Mouse (Mus musculus) forebrain, embryonic 16.5 days (tissue): Measurements from ENCODE around the gene Nmnat2. TPM values are rescaled to one million over a fixed set of nuclear protein-coding genes. Genes with fewer than 3 reads are reported as not detected.

Experiments
- ATAC-seq: fragments of 200-750 bp; cut with Nextera tagmentation; 2 replicates; pipeline ENCODE4 v1.8.0; 2017; ENCODE audit warnings: mild to moderate bottlenecking, moderate library complexity
- H3K27ac ChIP-seq: fragments of 300-500 bp; sonication (generic); 2 replicates; pipeline ENCODE4 v1.5.1; 2014; ENCODE audit warnings: low read length, control low read depth
- H3K27me3 ChIP-seq: fragments of 300-500 bp; sonication (generic); replicated peaks from 2 replicates; pipeline ENCODE4 v1.6.1; 2014; ENCODE audit warnings: low read length; ENCODE audit not compliant: control insufficient read depth, insufficient read depth
- H3K36me3 ChIP-seq: fragments of 300-500 bp; sonication (generic); 2 replicates; pipeline ENCODE4 v1.6.1; 2014; ENCODE audit not compliant: control insufficient read depth, insufficient read depth
- H3K4me1 ChIP-seq: fragments of 300-500 bp; sonication (generic); replicated peaks from 2 replicates; pipeline ENCODE4 v1.6.1; 2014; ENCODE audit warnings: low read length; ENCODE audit not compliant: control insufficient read depth, insufficient read depth
- H3K4me2 ChIP-seq: fragments of 300-500 bp; sonication (generic); 2 replicates; pipeline ENCODE4 v1.6.1; 2014; ENCODE audit warnings: mild to moderate bottlenecking, low read length, control low read depth
- H3K4me3 ChIP-seq: fragments of 300-500 bp; sonication (generic); replicated peaks from 2 replicates; pipeline ENCODE4 v1.5.1; 2014; ENCODE audit warnings: mild to moderate bottlenecking, low read length, control low read depth
- H3K9ac ChIP-seq: fragments of 300-500 bp; sonication (generic); replicated peaks from 2 replicates; pipeline ENCODE4 v1.6.1; 2014; ENCODE audit warnings: low read depth, low read length, control low read depth
- H3K9me3 ChIP-seq: fragments of 300-500 bp; sonication (generic); 2 replicates; pipeline ENCODE4 v1.6.1; 2016; ENCODE audit warnings: low read length; ENCODE audit not compliant: control insufficient read depth
- WGBS: fragments of 180-500 bp; shearing (Covaris S2); extraction: QIAGEN DNeasy Blood & Tissue Kit; methylation state at CpG from one replicate; pipeline ENCODE4 v1.1.7; 2014; 5-methylcytosine and 5-hydroxymethylcytosine counted together
- polyA plus RNA-seq: library from polyadenylated mRNA; unstranded; fragments of >200 nt; fragmentation: Nextera tagmentation; extraction: Ambion mirVana; gene quantifications from 2 replicates; pipeline ENCODE4 v1.2.1, GENCODE M21; 2015

Nmnat2 gene
- polyA plus RNA-seq, 1 experiment from 2014 or later, result 85.6 TPM

GRCm38 (mm10) chr1:153127622-153128021, 172.8 kb downstream of the Nmnat2 start:
- Histone ChIP-seq H3K27ac (no peak overlapping the region), H3K4me2 (no peak overlapping the region), H3K4me3 (no peak overlapping the region), H3K9ac (no peak overlapping the region), H3K4me1 (no peaks in the 10 kb centered on the region), H3K9me3 (no peaks in the 10 kb centered on the region), H3K27me3 (no peaks in the 10 kb centered on the region), H3K36me3 (no peaks in the 10 kb centered on the region)
- 87% methylated on average over 4 of the region's 4 CpGs for WGBS
- ATAC-seq, result no peak

DNA sequence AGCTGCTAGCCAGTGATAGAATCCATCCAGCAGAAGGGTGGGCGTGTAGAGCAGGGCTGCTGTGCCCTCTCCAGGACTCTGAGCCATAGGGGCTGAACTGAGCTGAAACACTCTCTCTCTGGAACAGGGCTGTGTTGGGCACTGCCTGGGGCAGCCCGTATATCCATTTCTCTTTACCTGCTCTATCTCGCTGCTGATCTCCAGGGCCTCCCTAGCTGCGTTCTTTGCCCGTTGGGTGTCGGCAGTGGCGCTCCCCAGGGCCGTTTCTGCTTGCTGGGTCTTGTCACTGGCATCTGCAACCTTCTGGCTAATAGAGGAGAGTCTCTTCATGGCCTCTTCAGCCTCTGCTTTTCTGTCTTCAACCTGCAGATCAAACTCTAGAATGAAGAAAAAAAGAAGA, 174.0 kb downstream of the Nmnat2 start:
- Histone ChIP-seq H3K36me3 (no peaks in the 10 kb centered on the region), H3K4me2 (no peak overlapping the region), H3K9me3 (no peaks in the 10 kb centered on the region), H3K9ac (no peak overlapping the region), H3K4me1 (no peaks in the 10 kb centered on the region), H3K27ac (no peak overlapping the region), H3K4me3 (no peak overlapping the region), H3K27me3 (no peaks in the 10 kb centered on the region)
- WGBS, result 84% methylated on average over 8 of the region's 8 CpGs
- ATAC-seq, result no peak

- no peak overlapping the region for H3K4me2 ChIP-seq
- ATAC-seq, result no peak
- H3K9ac ChIP-seq, result no peak overlapping the region
- 0 out of 2 replicates have a peak, but pooled peaks cover 7% of the 10 kb centered on the region for H3K4me1 ChIP-seq
- no peaks in the 10 kb centered on the region for H3K36me3 ChIP-seq
- no peaks in the 10 kb centered on the region for H3K27me3 ChIP-seq
- H3K27ac ChIP-seq, result no peak overlapping the region
- H3K9me3 ChIP-seq, result no peaks in the 10 kb centered on the region
- H3K4me3 ChIP-seq, result no peak overlapping the region
- 88% methylated on average over 11 of the region's 11 CpGs for WGBS
Observed at GRCm38 (mm10) chr1:153129992-153130713, 175.4 kb downstream of the Nmnat2 start.

DNA sequence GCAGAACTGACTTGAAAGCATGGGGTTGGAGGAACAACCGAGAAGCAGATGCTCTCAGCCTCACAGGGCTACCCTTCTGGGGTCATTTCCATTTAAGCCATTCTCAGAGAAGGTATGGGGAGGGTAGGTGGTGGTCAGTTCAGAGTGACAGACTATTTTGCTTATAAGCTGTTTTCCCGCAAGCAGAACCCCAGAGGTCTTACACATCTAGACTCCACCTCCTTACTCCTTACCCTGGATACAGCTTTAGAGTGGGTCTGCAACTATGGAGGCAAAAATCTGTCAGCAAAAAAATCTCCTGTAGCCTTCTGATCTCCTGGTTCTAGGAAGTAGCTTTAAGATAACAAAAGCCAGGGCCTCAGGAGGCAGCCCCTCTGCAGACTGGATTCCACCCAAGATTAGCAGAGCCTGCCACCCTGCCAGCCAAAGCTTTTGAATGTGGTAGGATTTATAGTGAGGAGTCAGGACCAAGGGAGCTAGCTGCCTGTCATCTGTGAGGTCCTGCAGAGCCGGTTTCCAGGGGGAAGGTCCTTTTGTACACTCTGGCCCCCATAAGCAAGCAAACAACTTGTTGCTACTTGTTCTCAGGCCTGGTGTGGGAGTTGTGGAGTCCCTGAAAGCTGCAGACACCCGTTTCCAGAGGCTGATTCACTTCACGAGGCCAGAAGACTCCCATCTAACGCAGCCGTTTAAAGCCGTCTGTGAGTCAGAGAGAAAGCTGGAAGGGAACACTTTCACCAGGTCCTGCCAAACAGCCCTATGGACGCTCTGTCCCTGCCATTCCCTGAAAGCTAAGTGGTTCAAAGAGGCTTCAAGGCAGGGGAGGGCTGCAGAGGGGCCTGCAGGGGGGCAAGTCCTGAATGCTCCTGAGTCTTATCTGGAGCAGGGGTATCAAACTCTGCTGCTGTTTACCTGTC, 179.3 kb downstream of the Nmnat2 start:
- Histone ChIP-seq H3K9me3 (no peaks in the 10 kb centered on the region), H3K27ac (no peak overlapping the region), H3K9ac (no peak overlapping the region), H3K4me1 (0 out of 2 replicates have a peak, but pooled peaks cover 9% of the 10 kb centered on the region), H3K4me3 (no peak overlapping the region), H3K27me3 (no peaks in the 10 kb centered on the region), H3K4me2 (no peak overlapping the region), H3K36me3 (no peaks in the 10 kb centered on the region)
- ATAC-seq, result no peak
- WGBS, result 23% methylated on average over 9 of the region's 9 CpGs

- Histone ChIP-seq H3K4me3 (no peak overlapping the region), H3K9ac (no peak overlapping the region), H3K4me2 (no peak overlapping the region), H3K36me3 (no peaks in the 10 kb centered on the region), H3K27ac (no peak overlapping the region), H3K4me1 (0 out of 2 replicates have a peak, but pooled peaks cover 9% of the 10 kb centered on the region), H3K9me3 (no peaks in the 10 kb centered on the region), H3K27me3 (no peaks in the 10 kb centered on the region)
- ATAC-seq, result no peak
- 87% methylated on average over 13 of the region's 13 CpGs for WGBS
Observed at GRCm38 (mm10) chr1:153136647-153137046, 181.9 kb downstream of the Nmnat2 start.

DNA sequence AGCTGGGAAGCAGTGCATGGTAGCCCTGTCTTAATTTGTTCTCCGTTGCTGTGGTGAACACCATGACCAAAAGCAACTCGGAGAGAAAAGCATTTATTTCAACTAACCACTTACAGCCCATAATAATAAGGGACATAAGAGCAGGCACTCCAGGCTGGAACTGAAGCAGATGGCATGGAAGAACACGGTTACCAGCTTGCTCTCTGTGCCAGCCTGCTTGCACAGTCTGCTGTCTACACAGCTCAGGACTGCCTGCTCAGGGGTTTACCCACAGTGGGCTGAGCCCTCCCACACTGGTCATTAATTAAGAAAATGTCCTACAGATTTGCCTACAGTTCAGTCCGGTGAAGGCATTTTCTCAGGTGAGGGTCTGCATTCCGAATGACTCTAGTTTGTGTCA, 183.7 kb downstream of the Nmnat2 start:
- Histone ChIP-seq H3K4me1 (0 out of 2 replicates have a peak, but pooled peaks cover 9% of the 10 kb centered on the region), H3K36me3 (no peaks in the 10 kb centered on the region), H3K4me3 (no peak overlapping the region), H3K9me3 (no peaks in the 10 kb centered on the region), H3K4me2 (no peak overlapping the region), H3K27me3 (no peaks in the 10 kb centered on the region), H3K27ac (no peak overlapping the region), H3K9ac (no peak overlapping the region)
- peak; percentile 84 for ATAC-seq
- 65% methylated on average over 5 of the region's 5 CpGs for WGBS

DNA sequence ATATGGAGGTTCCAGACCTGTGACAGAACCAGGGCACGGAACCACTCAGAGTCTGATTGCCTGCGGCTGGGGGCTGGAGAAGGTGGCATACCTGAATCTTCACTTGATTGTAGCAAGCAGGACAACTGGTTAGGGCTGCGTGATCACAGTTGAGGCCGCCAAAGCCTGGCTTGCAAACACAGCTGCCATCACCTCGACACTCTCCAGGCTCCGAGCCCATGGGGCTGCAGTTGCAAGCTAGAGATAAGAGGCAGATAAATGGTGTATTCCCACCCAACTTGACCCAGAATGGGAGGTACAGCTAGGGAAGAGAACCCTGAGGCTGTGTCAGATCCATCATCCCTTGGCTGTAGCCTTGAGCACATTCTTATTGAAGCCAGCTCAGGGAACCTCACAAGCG, 184.8 kb downstream of the Nmnat2 start:
- 0 out of 2 replicates have a peak, but pooled peaks cover 3% of the 10 kb centered on the region for H3K4me1 ChIP-seq
- no peak for ATAC-seq
- H3K9me3 ChIP-seq, result no peaks in the 10 kb centered on the region
- no peak overlapping the region for H3K27ac ChIP-seq
- 83% methylated on average over 7 of the region's 7 CpGs for WGBS
- no peak overlapping the region for H3K4me2 ChIP-seq
- H3K4me3 ChIP-seq, result no peak overlapping the region
- no peak overlapping the region for H3K9ac ChIP-seq
- H3K36me3 ChIP-seq, result no peaks in the 10 kb centered on the region
- no peaks in the 10 kb centered on the region for H3K27me3 ChIP-seq

- Histone ChIP-seq H3K9me3 (no peaks in the 10 kb centered on the region), H3K4me3 (no peak overlapping the region), H3K9ac (no peak overlapping the region), H3K27me3 (no peaks in the 10 kb centered on the region), H3K36me3 (no peaks in the 10 kb centered on the region), H3K27ac (no peak overlapping the region), H3K4me1 (0 out of 2 replicates have a peak, but pooled peaks cover 2% of the 10 kb centered on the region), H3K4me2 (no peak overlapping the region)
- 74% methylated on average over 11 of the region's 11 CpGs for WGBS
- ATAC-seq, result no peak
Observed at GRCm38 (mm10) chr1:153140265-153140664, 185.5 kb downstream of the Nmnat2 start.

DNA sequence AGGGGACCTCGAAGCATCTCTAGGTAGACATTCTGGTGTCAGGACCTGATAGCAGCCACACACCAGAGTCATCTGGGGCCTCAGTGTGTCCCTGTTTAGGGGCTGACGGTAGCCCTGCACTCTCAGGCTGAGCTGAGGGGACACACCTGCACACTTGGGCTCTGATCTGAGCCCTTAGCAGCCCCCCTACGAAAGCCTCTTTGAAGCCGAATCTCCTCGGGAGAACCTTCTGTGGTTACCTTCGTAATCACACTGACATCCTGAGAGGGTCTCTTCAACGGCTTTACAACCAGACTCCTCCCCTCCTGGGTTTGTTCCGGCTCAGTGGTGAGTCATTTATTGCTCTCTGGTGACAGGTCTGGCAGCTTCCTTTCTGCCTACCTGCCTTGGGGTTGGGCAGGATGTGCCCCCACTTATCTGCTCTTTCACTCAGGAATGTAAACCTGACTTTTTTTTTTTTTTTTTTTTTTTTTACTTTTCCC, 186.0 kb downstream of the Nmnat2 start:
- no peaks in the 10 kb centered on the region for H3K27me3 ChIP-seq
- 47% methylated on average over 8 of the region's 8 CpGs for WGBS
- H3K4me2 ChIP-seq, result no peak overlapping the region

More for the DNA sequence above, 186.0 kb downstream of the Nmnat2 start:
- no peak for ATAC-seq
- Histone ChIP-seq H3K4me3 (no peak overlapping the region), H3K4me1 (0 out of 2 replicates have a peak, but pooled peaks cover 2% of the 10 kb centered on the region), H3K27ac (no peak overlapping the region), H3K9ac (no peak overlapping the region), H3K36me3 (no peaks in the 10 kb centered on the region), H3K9me3 (no peaks in the 10 kb centered on the region)
